Mouse (Mus musculus): Measurements from ENCODE around the gene Vps33b. TPM values are rescaled to one million over a fixed set of nuclear protein-coding genes. Genes with fewer than 3 reads are reported as not detected.

Gene Vps33b
- polyA plus RNA-seq, 1 experiment from 2014 or later, result 12.5 TPM

- Histone ChIP-seq H3K4me3 (replicated peaks; ENCODE audit: low read length) (no peak overlapping the region), H3K27me3 (ENCODE audit: control insufficient read depth, insufficient read depth, low read length) (no peaks in the 10 kb centered on the region), H3K4me1 (ENCODE audit: control insufficient read depth, insufficient read depth, low read length) (peaks cover 5% of the 10 kb centered on the region; the same call in 1 of the 2 replicates), H3K4me2 (ENCODE audit: low read depth, low read length) (no peak overlapping the region), H3K27ac (ENCODE audit: low read length) (no peak overlapping the region), H3K36me3 (ENCODE audit: control insufficient read depth, insufficient read depth, low read length) (peaks cover 9% of the 10 kb centered on the region; the same call in 1 of the 2 replicates), H3K9ac (ENCODE audit: low read length) (no peak overlapping the region), H3K9me3 (replicated peaks; ENCODE audit: control insufficient read depth, low read length) (no peaks in the 10 kb centered on the region)
- ATAC-seq (ENCODE audit: insufficient read depth, low FRiP score), result no peak
- 85% methylated on average over 10 of the region's 10 CpGs for WGBS
Measured at GRCm38 (mm10) chr7:80238542-80238941, 30.9 kb upstream of the Vps33b start.

- H3K4me2 ChIP-seq (ENCODE audit: low read depth, low read length), result no peak overlapping the region
- H3K27me3 ChIP-seq (ENCODE audit: control insufficient read depth, insufficient read depth, low read length), result no peaks in the 10 kb centered on the region
- peaks cover 9% of the 10 kb centered on the region; the same call in 1 of the 2 replicates for H3K36me3 ChIP-seq (ENCODE audit: control insufficient read depth, insufficient read depth, low read length)
- no peak overlapping the region for H3K9ac ChIP-seq (ENCODE audit: low read length)
- no peak overlapping the region for H3K4me3 ChIP-seq (replicated peaks; ENCODE audit: low read length)
- 63% methylated on average over 4 of the region's 4 CpGs for WGBS
- H3K27ac ChIP-seq (ENCODE audit: low read length), result no peak overlapping the region
- H3K9me3 ChIP-seq (replicated peaks; ENCODE audit: control insufficient read depth, low read length), result no peaks in the 10 kb centered on the region
- H3K4me1 ChIP-seq (ENCODE audit: control insufficient read depth, insufficient read depth, low read length), result no peaks in the 10 kb centered on the region
- ATAC-seq (ENCODE audit: insufficient read depth, low FRiP score), result no peak
Measured at GRCm38 (mm10) chr7:80241661-80242060, 27.8 kb upstream of the Vps33b start.

- Histone ChIP-seq H3K4me2 (ENCODE audit: low read depth, low read length) (no peak overlapping the region), H3K4me1 (ENCODE audit: control insufficient read depth, insufficient read depth, low read length) (no peaks in the 10 kb centered on the region), H3K27me3 (ENCODE audit: control insufficient read depth, insufficient read depth, low read length) (no peaks in the 10 kb centered on the region), H3K9me3 (replicated peaks; ENCODE audit: control insufficient read depth, low read length) (no peaks in the 10 kb centered on the region), H3K27ac (ENCODE audit: low read length) (no peak overlapping the region), H3K36me3 (ENCODE audit: control insufficient read depth, insufficient read depth, low read length) (no peaks in the 10 kb centered on the region), H3K9ac (ENCODE audit: low read length) (no peak overlapping the region), H3K4me3 (replicated peaks; ENCODE audit: low read length) (no peak overlapping the region)
- ATAC-seq (ENCODE audit: insufficient read depth, low FRiP score), result no peak
- WGBS, result 90% methylated on average over 4 of the region's 4 CpGs
Measured at GRCm38 (mm10) chr7:80244851-80245250, 24.6 kb upstream of the Vps33b start.

GRCm38 (mm10) chr7:80246148-80246721, 23.2 kb upstream of the Vps33b start, which contains the start of gene Ttll13:
Gene Ttll13 (plus strand): TSS chr7:80246376.
- Histone ChIP-seq H3K4me2 (ENCODE audit: low read depth, low read length) (peak within 1 kb of the TSS; percentile 70), H3K36me3 (ENCODE audit: control insufficient read depth, insufficient read depth, low read length) (no peaks in the 10 kb centered on the region), H3K4me1 (ENCODE audit: control insufficient read depth, insufficient read depth, low read length) (no peaks in the 10 kb centered on the region; the same call in 1 of the 2 replicates), H3K4me3 (replicated peaks; ENCODE audit: low read length) (peak within 1 kb of the TSS; percentile 68), H3K9me3 (replicated peaks; ENCODE audit: control insufficient read depth, low read length) (no peaks in the 10 kb centered on the region), H3K27me3 (ENCODE audit: control insufficient read depth, insufficient read depth, low read length) (no peaks in the 10 kb centered on the region), H3K9ac (ENCODE audit: low read length) (peak within 1 kb of the TSS; percentile 86), H3K27ac (ENCODE audit: low read length) (peak within 1 kb of the TSS; percentile 88)
- WGBS, result under 1% methylated on average over 48 of the region's 48 CpGs
- ATAC-seq (ENCODE audit: insufficient read depth, low FRiP score), result peak; percentile 99

GRCm38 (mm10) chr7:80246859-80247258, 22.6 kb upstream of the Vps33b start:
- Histone ChIP-seq H3K4me2 (ENCODE audit: low read depth, low read length) (peak overlapping the region; percentile 70), H3K9me3 (replicated peaks; ENCODE audit: control insufficient read depth, low read length) (no peaks in the 10 kb centered on the region), H3K4me1 (ENCODE audit: control insufficient read depth, insufficient read depth, low read length) (no peaks in the 10 kb centered on the region; the same call in 1 of the 2 replicates), H3K27ac (ENCODE audit: low read length) (peak overlapping the region; percentile 88), H3K4me3 (replicated peaks; ENCODE audit: low read length) (peak overlapping the region; percentile 68), H3K9ac (ENCODE audit: low read length) (peak overlapping the region; percentile 86; the same call in 1 of the 2 replicates), H3K36me3 (ENCODE audit: control insufficient read depth, insufficient read depth, low read length) (no peaks in the 10 kb centered on the region), H3K27me3 (ENCODE audit: control insufficient read depth, insufficient read depth, low read length) (no peaks in the 10 kb centered on the region)
- WGBS, result 37% methylated on average over 7 of the region's 7 CpGs
- no peak for ATAC-seq (ENCODE audit: insufficient read depth, low FRiP score)

- H3K4me3 ChIP-seq (replicated peaks; ENCODE audit: low read length), result no peak overlapping the region
- no peak overlapping the region for H3K4me2 ChIP-seq (ENCODE audit: low read depth, low read length)
- H3K36me3 ChIP-seq (ENCODE audit: control insufficient read depth, insufficient read depth, low read length), result no peaks in the 10 kb centered on the region
- no peak overlapping the region for H3K27ac ChIP-seq (ENCODE audit: low read length)
- no peaks in the 10 kb centered on the region; the same call in 1 of the 2 replicates for H3K27me3 ChIP-seq (ENCODE audit: control insufficient read depth, insufficient read depth, low read length)
- no peaks in the 10 kb centered on the region; the same call in 1 of the 2 replicates for H3K4me1 ChIP-seq (ENCODE audit: control insufficient read depth, insufficient read depth, low read length)
- ATAC-seq (ENCODE audit: insufficient read depth, low FRiP score), result no peak
- no peak overlapping the region for H3K9ac ChIP-seq (ENCODE audit: low read length)
- H3K9me3 ChIP-seq (replicated peaks; ENCODE audit: control insufficient read depth, low read length), result no peaks in the 10 kb centered on the region
- 77% methylated on average over 7 of the region's 7 CpGs for WGBS
Measured at GRCm38 (mm10) chr7:80252437-80252836, 17.0 kb upstream of the Vps33b start.

GRCm38 (mm10) chr7:80252886-80253285, 16.6 kb upstream of the Vps33b start:
- Histone ChIP-seq H3K9me3 (replicated peaks; ENCODE audit: control insufficient read depth, low read length) (no peaks in the 10 kb centered on the region), H3K4me3 (replicated peaks; ENCODE audit: low read length) (no peak overlapping the region), H3K36me3 (ENCODE audit: control insufficient read depth, insufficient read depth, low read length) (no peaks in the 10 kb centered on the region), H3K4me2 (ENCODE audit: low read depth, low read length) (no peak overlapping the region), H3K4me1 (ENCODE audit: control insufficient read depth, insufficient read depth, low read length) (no peaks in the 10 kb centered on the region; the same call in 1 of the 2 replicates), H3K27ac (ENCODE audit: low read length) (no peak overlapping the region), H3K9ac (ENCODE audit: low read length) (no peak overlapping the region), H3K27me3 (ENCODE audit: control insufficient read depth, insufficient read depth, low read length) (no peaks in the 10 kb centered on the region; the same call in 1 of the 2 replicates)
- no peak for ATAC-seq (ENCODE audit: insufficient read depth, low FRiP score)
- WGBS, result 76% methylated on average over 11 of the region's 11 CpGs

- no peak overlapping the region for H3K4me3 ChIP-seq (replicated peaks; ENCODE audit: low read length)
- H3K9ac ChIP-seq (ENCODE audit: low read length), result no peak overlapping the region
- no peak for ATAC-seq (ENCODE audit: insufficient read depth, low FRiP score)
- H3K36me3 ChIP-seq (ENCODE audit: control insufficient read depth, insufficient read depth, low read length), result no peaks in the 10 kb centered on the region
- 73% methylated on average over 2 of the region's 2 CpGs for WGBS
- H3K4me2 ChIP-seq (ENCODE audit: low read depth, low read length), result no peak overlapping the region
- no peaks in the 10 kb centered on the region; the same call in none of the 2 replicates for H3K27me3 ChIP-seq (ENCODE audit: control insufficient read depth, insufficient read depth, low read length)
- H3K9me3 ChIP-seq (replicated peaks; ENCODE audit: control insufficient read depth, low read length), result no peaks in the 10 kb centered on the region
- peaks cover 5% of the 10 kb centered on the region; the same call in 1 of the 2 replicates for H3K4me1 ChIP-seq (ENCODE audit: control insufficient read depth, insufficient read depth, low read length)
- H3K27ac ChIP-seq (ENCODE audit: low read length), result no peak overlapping the region
Measured at GRCm38 (mm10) chr7:80255981-80256380, 13.5 kb upstream of the Vps33b start.

- WGBS, result 53% methylated on average over 2 of the region's 2 CpGs
Measured at GRCm38 (mm10) chr7:80257706-80258105, 11.7 kb upstream of the Vps33b start.

More at GRCm38 (mm10) chr7:80257706-80258105, 11.7 kb upstream of the Vps33b start:
- Histone ChIP-seq H3K9me3 (replicated peaks; ENCODE audit: control insufficient read depth, low read length) (no peaks in the 10 kb centered on the region), H3K4me3 (replicated peaks; ENCODE audit: low read length) (no peak overlapping the region), H3K36me3 (ENCODE audit: control insufficient read depth, insufficient read depth, low read length) (no peaks in the 10 kb centered on the region), H3K27me3 (ENCODE audit: control insufficient read depth, insufficient read depth, low read length) (no peaks in the 10 kb centered on the region; the same call in none of the 2 replicates), H3K27ac (ENCODE audit: low read length) (no peak overlapping the region), H3K9ac (ENCODE audit: low read length) (no peak overlapping the region), H3K4me2 (ENCODE audit: low read depth, low read length) (no peak overlapping the region), H3K4me1 (ENCODE audit: control insufficient read depth, insufficient read depth, low read length) (peaks cover 10% of the 10 kb centered on the region)
- ATAC-seq (ENCODE audit: insufficient read depth, low FRiP score), result no peak

Data from stomach, embryonic 16.5 days (tissue).